Mouse (Mus musculus): ENCODE data around the gene Map9. TPM values are rescaled to one million over a fixed set of nuclear protein-coding genes. Genes with fewer than 3 reads are reported as not detected.
"Not testable (repeated sequence)": the region's sequence is repeated elsewhere in the genome, so short reads cannot be mapped to it uniquely, and the experiment has no call there.

Map9 gene
- total RNA-seq, 2 experiments from 2014 or later = 145 to 155 TPM

GRCm38 (mm10) chr3:82405830-82406229 is 48.0 kb downstream of the Map9 start:
- intact Hi-C loops (cut with DNase I) = loop anchor here (2.0 kb wide), 1 partner anchor 451 kb away; no protein-coding TSS in a partner anchor
- peak; percentile 9 for DNase-seq

- peak; percentile 94 for DNase-seq
- intact Hi-C loops (cut with DNase I) = loop anchor here (2.0 kb wide), 1 partner anchor 450 kb away; no protein-coding TSS in a partner anchor
Observed at GRCm38 (mm10) chr3:82406336-82406735, 48.5 kb downstream of the Map9 start.

- intact Hi-C loops (cut with DNase I) = loop anchor here (2.0 kb wide), 1 partner anchor 449 kb away; no protein-coding TSS in a partner anchor
- peak; percentile 36 for DNase-seq
Observed at GRCm38 (mm10) chr3:82407432-82407831, 49.6 kb downstream of the Map9 start.

DNA sequence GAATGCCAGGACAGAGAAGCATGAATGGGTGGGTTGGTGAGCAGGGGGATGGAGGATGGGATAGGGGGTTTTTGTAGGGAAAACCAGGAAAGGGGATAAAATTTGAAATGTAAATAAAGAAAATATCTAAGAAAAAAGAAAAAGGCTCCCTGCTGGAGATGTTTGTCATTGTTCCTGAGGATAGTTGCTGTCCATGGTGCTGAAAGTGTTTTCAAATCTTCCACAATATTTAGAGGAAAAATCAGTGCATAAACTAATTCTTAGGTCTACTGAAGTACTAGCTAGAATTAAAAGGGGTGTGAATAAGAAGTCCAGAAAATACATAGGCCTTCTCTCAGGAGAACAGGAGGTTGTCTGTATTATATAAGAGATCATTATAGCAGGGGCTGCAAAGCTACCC is 54.6 kb downstream of the Map9 start:
- intact Hi-C loops (cut with DNase I) = no loop called here
- no peak for DNase-seq

- intact Hi-C loops (cut with DNase I) = no loop called here
- DNase-seq = no peak
Observed at GRCm38 (mm10) chr3:82417958-82418357, 60.1 kb downstream of the Map9 start.

DNA sequence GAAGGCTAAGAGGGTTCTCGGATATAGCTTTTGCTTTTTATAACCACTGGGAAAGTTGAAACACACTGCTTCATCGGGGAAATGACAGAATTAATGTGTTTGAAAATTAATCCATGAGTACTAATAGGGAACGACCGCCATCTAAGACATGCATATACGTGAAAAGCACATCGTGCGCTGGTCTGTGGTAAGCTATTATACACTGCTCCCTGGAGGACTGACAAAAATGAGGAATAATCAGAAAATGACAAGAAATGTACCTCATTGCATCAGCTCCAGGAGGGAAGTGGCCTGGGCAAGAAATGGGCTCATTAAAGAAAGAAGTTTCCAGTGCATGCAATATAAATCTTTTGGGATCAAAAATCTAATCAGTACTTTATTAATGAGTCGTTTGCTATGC is 77.5 kb downstream of the Map9 start:
- no peak for DNase-seq
- intact Hi-C loops (cut with DNase I) = no loop called here

DNA sequence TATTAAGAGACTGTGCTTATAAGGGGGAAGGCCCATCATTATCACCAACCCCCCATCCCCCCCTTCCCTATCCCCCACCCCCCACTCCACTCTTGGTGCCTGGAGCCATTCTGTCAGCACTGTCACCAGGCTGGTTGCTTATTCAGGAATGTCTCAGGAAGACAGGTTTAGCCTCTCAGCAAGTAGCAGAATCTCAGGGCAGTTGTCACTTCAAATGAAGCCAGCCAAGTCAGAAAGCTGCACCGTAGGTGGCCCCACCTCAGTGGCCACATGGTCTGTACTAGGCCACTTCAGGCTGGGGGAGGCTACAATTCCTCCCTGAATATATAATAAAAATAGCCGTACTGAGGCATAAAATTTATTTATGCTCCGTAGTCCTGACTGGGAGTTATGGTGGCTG is 83.1 kb downstream of the Map9 start:
- intact Hi-C loops (cut with DNase I) = no loop called here
- peak; percentile 55 for DNase-seq

GRCm38 (mm10) chr3:82441601-82442000 is 83.8 kb downstream of the Map9 start:
- intact Hi-C loops (cut with DNase I) = not testable (repeated sequence)

More at GRCm38 (mm10) chr3:82441601-82442000, 83.8 kb downstream of the Map9 start:
- not testable (repeated sequence) for DNase-seq

Other genes with a start within 250 kb of the Map9 start
- gene Gucy1a1, start 212.3 kb upstream of the Map9 start, total RNA-seq (2021) = 100 to 1,000 TPM; 138 to 165 TPM
- gene Npy2r, start 190.0 kb downstream of the Map9 start, total RNA-seq (2021) = 1 to 10 TPM; 2.9 to 5.2 TPM

Measured in left cerebral cortex, postnatal 4 days (tissue).